Mouse (Mus musculus): ENCODE measurements around the gene Ppp3ca. TPM values are rescaled to one million over a fixed set of nuclear protein-coding genes. Genes with fewer than 3 reads are reported as not detected.

Gene Ppp3ca
- polyA plus RNA-seq, 1 experiment from 2014 or later: 37.3 TPM

GRCm38 (mm10) chr3:136665119-136665518, 4.8 kb upstream of the Ppp3ca start:
- H3K36me3 ChIP-seq (ENCODE audit: control insufficient read depth, insufficient read depth): no peaks in the 10 kb centered on the region
- H3K4me3 ChIP-seq (ENCODE audit: low read depth, low read length): no peak overlapping the region
- no peaks in the 10 kb centered on the region for H3K4me1 ChIP-seq (replicated peaks; ENCODE audit: control insufficient read depth, insufficient read depth, low read length)
- H3K27me3 ChIP-seq (replicated peaks; ENCODE audit: control insufficient read depth, insufficient read depth, low read length): no peaks in the 10 kb centered on the region
- WGBS: 92% methylated on average over 1 of the region's 1 CpGs
- TF ChIP-seq CTCF (IDR thresholded peaks at IDR 0.05; ENCODE audit: low read depth): no peak
- no peak overlapping the region for H3K9ac ChIP-seq (ENCODE audit: low read depth, low read length)
- no peak overlapping the region for H3K4me2 ChIP-seq (replicated peaks; ENCODE audit: low read depth)
- ATAC-seq: no peak
- H3K27ac ChIP-seq (ENCODE audit: low read depth, low read length): no peak overlapping the region
- no peaks in the 10 kb centered on the region for H3K9me3 ChIP-seq (ENCODE audit: control insufficient read depth)

GRCm38 (mm10) chr3:136668072-136668471, 1.9 kb upstream of the Ppp3ca start:
- Histone ChIP-seq H3K9me3 (ENCODE audit: control insufficient read depth) (no peaks in the 10 kb centered on the region), H3K4me2 (replicated peaks; ENCODE audit: low read depth) (no peak overlapping the region), H3K27ac (ENCODE audit: low read depth, low read length) (no peak overlapping the region), H3K36me3 (ENCODE audit: control insufficient read depth, insufficient read depth) (no peaks in the 10 kb centered on the region), H3K4me1 (replicated peaks; ENCODE audit: control insufficient read depth, insufficient read depth, low read length) (0 out of 2 replicates have a peak, but pooled peaks cover 4% of the 10 kb centered on the region), H3K27me3 (replicated peaks; ENCODE audit: control insufficient read depth, insufficient read depth, low read length) (no peaks in the 10 kb centered on the region), H3K9ac (ENCODE audit: low read depth, low read length) (no peak overlapping the region), H3K4me3 (ENCODE audit: low read depth, low read length) (no peak overlapping the region)
- WGBS: 77% methylated on average over 2 of the region's 2 CpGs
- ATAC-seq: no peak
- no peak for TF ChIP-seq CTCF (IDR thresholded peaks at IDR 0.05; ENCODE audit: low read depth)

- H3K36me3 ChIP-seq (ENCODE audit: control insufficient read depth, insufficient read depth): no peaks in the 10 kb centered on the region
- 1% methylated on average over 49 of the region's 56 CpGs for WGBS
- H3K4me2 ChIP-seq (replicated peaks; ENCODE audit: low read depth): peak overlapping the region; percentile 87
- peak overlapping the region; percentile 88 for H3K9ac ChIP-seq (ENCODE audit: low read depth, low read length)
- peak overlapping the region; percentile 95 for H3K27ac ChIP-seq (ENCODE audit: low read depth, low read length)
- peak overlapping the region; percentile 93 for H3K4me3 ChIP-seq (ENCODE audit: low read depth, low read length)
- TF ChIP-seq CTCF (IDR thresholded peaks at IDR 0.05; ENCODE audit: low read depth): 0 out of 2 replicates have a peak, but pooled peaks have one; percentile 7
- H3K4me1 ChIP-seq (replicated peaks; ENCODE audit: control insufficient read depth, insufficient read depth, low read length): peaks cover 13% of the 10 kb centered on the region; the same call in 1 of the 2 replicates
- ATAC-seq: peak; percentile 97
- no peaks in the 10 kb centered on the region for H3K27me3 ChIP-seq (replicated peaks; ENCODE audit: control insufficient read depth, insufficient read depth, low read length)
- no peaks in the 10 kb centered on the region for H3K9me3 ChIP-seq (ENCODE audit: control insufficient read depth)
These were observed 454 bp upstream of the Ppp3ca start for GRCm38 (mm10) chr3:136669231-136670109.

- H3K4me1 ChIP-seq (replicated peaks; ENCODE audit: control insufficient read depth, insufficient read depth, low read length): peaks cover 13% of the 10 kb centered on the region; the same call in 1 of the 2 replicates
- WGBS: under 1% methylated on average over 80 of the region's 92 CpGs
- peak overlapping the region; percentile 87 for H3K4me2 ChIP-seq (replicated peaks; ENCODE audit: low read depth)
- peak overlapping the region; percentile 88 for H3K9ac ChIP-seq (ENCODE audit: low read depth, low read length)
- H3K36me3 ChIP-seq (ENCODE audit: control insufficient read depth, insufficient read depth): no peaks in the 10 kb centered on the region
- peak; percentile 41 for ATAC-seq
- no peaks in the 10 kb centered on the region for H3K9me3 ChIP-seq (ENCODE audit: control insufficient read depth)
- H3K27ac ChIP-seq (ENCODE audit: low read depth, low read length): peak overlapping the region; percentile 95
- peak overlapping the region; percentile 93 for H3K4me3 ChIP-seq (ENCODE audit: low read depth, low read length)
- TF ChIP-seq CTCF (IDR thresholded peaks at IDR 0.05; ENCODE audit: low read depth): peak; percentile 41
- no peaks in the 10 kb centered on the region for H3K27me3 ChIP-seq (replicated peaks; ENCODE audit: control insufficient read depth, insufficient read depth, low read length)
These were observed 622 bp downstream of the Ppp3ca start for GRCm38 (mm10) chr3:136670360-136671131.

GRCm38 (mm10) chr3:136671161-136671939, 1.4 kb downstream of the Ppp3ca start:
- no peaks in the 10 kb centered on the region for H3K9me3 ChIP-seq (ENCODE audit: control insufficient read depth)
- peaks cover 13% of the 10 kb centered on the region; the same call in 1 of the 2 replicates for H3K4me1 ChIP-seq (replicated peaks; ENCODE audit: control insufficient read depth, insufficient read depth, low read length)
- WGBS: under 1% methylated on average over 39 of the region's 52 CpGs
- H3K9ac ChIP-seq (ENCODE audit: low read depth, low read length): peak overlapping the region; percentile 88
- no peaks in the 10 kb centered on the region for H3K27me3 ChIP-seq (replicated peaks; ENCODE audit: control insufficient read depth, insufficient read depth, low read length)
- H3K36me3 ChIP-seq (ENCODE audit: control insufficient read depth, insufficient read depth): no peaks in the 10 kb centered on the region
- peak overlapping the region; percentile 93 for H3K4me3 ChIP-seq (ENCODE audit: low read depth, low read length)
- ATAC-seq: peak; percentile 21; the same call in 1 of the 2 replicates
- peak overlapping the region; percentile 87 for H3K4me2 ChIP-seq (replicated peaks; ENCODE audit: low read depth)
- TF ChIP-seq CTCF (IDR thresholded peaks at IDR 0.05; ENCODE audit: low read depth): no peak
- H3K27ac ChIP-seq (ENCODE audit: low read depth, low read length): peak overlapping the region; percentile 95
